Mouse (Mus musculus) lung, embryonic 14.5 days (tissue): ENCODE results near the gene Zfp943. TPM values are rescaled to one million over a fixed set of nuclear protein-coding genes. Genes with fewer than 3 reads are reported as not detected.

ENCODE experiments used
- ATAC-seq: fragments of 200-750 bp; cut with Nextera tagmentation; 2 replicates; pipeline ENCODE4 v1.8.0; 2017; ENCODE audit warnings: mild to moderate bottlenecking, moderate TSS enrichment, moderate library complexity; ENCODE audit not compliant: insufficient read depth
- DNase-seq: peaks from one replicate; pipeline ENCODE4 v3.0.0-alpha.2; 2015
- H3K27ac ChIP-seq: fragments of 300-500 bp; sonication (generic); 2 replicates; pipeline ENCODE4 v1.5.1; 2014; ENCODE audit warnings: low read depth, mild to moderate bottlenecking, moderate library complexity
- H3K27me3 ChIP-seq: fragments of 300-500 bp; sonication (generic); 2 replicates; pipeline ENCODE4 v1.6.1; 2014; ENCODE audit warnings: low read length, control low read depth; ENCODE audit not compliant: insufficient read depth
- H3K36me3 ChIP-seq: fragments of 300-500 bp; sonication (generic); 2 replicates; pipeline ENCODE4 v1.6.1; 2014; ENCODE audit warnings: control low read depth; ENCODE audit not compliant: insufficient read depth
- H3K4me1 ChIP-seq: fragments of 300-500 bp; sonication (generic); 2 replicates; pipeline ENCODE4 v1.6.1; 2014; ENCODE audit warnings: antibody characterized with exemption, control low read depth; ENCODE audit not compliant: insufficient read depth
- H3K4me2 ChIP-seq: fragments of 300-500 bp; sonication (generic); 2 replicates; pipeline ENCODE4 v1.6.1; 2014; ENCODE audit warnings: mild to moderate bottlenecking
- H3K4me3 ChIP-seq: fragments of 300-500 bp; sonication (generic); 2 replicates; pipeline ENCODE4 v1.5.1; 2014; ENCODE audit warnings: low read depth, low read length
- H3K9ac ChIP-seq: fragments of 300-500 bp; sonication (generic); 2 replicates; pipeline ENCODE4 v1.6.1; 2014
- H3K9me3 ChIP-seq: fragments of 300-500 bp; sonication (generic); 2 replicates; pipeline ENCODE4 v1.6.1; 2016; ENCODE audit warnings: low read depth, low read length, control low read depth
- CTCF ChIP-seq: IDR thresholded peaks from 2 replicates; pipeline ENCODE4 v1.5.1; 2016; ENCODE audit warnings: antibody characterized with exemption, low read depth
- polyA plus RNA-seq: library from polyadenylated mRNA; unstranded; fragments of >200 nt; fragmentation: Nextera tagmentation; extraction: Ambion mirVana; gene quantifications from 2 replicates; pipeline ENCODE4 v1.2.1, GENCODE M21; 2014

Gene Zfp943
- polyA plus RNA-seq, 1 experiment from 2014 or later = 14.7 TPM

DNA sequence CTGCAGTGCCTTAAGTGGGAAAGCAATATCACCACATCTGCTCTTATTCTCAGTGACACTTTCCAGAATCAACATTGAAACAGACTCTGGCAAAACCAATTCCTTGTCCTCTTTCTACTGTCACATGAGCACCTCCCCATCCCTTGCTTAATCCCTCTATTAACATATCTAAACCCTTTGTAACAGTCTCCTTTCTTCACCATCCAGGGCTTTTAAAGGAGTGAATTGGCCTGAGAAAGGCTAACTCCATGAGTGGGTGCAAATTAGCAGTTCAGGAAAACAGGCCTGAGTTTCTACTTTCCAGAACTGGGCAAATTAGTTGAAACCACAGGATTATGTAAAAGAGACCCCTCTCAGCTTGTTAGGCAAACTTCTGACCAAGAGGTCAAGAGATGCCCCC is 156.4 kb downstream of the Zfp943 start:
- no peaks in the 10 kb centered on the region for H3K4me1 ChIP-seq
- H3K27ac ChIP-seq = no peak overlapping the region
- H3K4me2 ChIP-seq = no peak overlapping the region
- no peak for ATAC-seq
- H3K9ac ChIP-seq = no peak overlapping the region
- TF ChIP-seq CTCF = no peak
- no peak for DNase-seq
- no peaks in the 10 kb centered on the region for H3K27me3 ChIP-seq
- no peaks in the 10 kb centered on the region for H3K9me3 ChIP-seq
- no peaks in the 10 kb centered on the region for H3K36me3 ChIP-seq
- H3K4me3 ChIP-seq = no peak overlapping the region

Other genes with a start within 250 kb of the Zfp943 start
- gene Zfp229, start 231.8 kb upstream of the Zfp943 start, polyA plus RNA-seq = 7.2 TPM in 2 replicates
- gene Zfp820, start 116.8 kb upstream of the Zfp943 start, polyA plus RNA-seq = 8.7 and 9.2 TPM in 2 replicates
- 5.8 and 6.1 TPM in 2 replicates for gene Zfp995, start 52.6 kb upstream of the Zfp943 start, polyA plus RNA-seq
- gene Zfp942, start 88 bp upstream of the Zfp943 start, polyA plus RNA-seq = 19.5 and 22.0 TPM in 2 replicates
- gene Zfp947, start 203.6 kb downstream of the Zfp943 start, polyA plus RNA-seq = 2.9 and 3.1 TPM in 2 replicates